Mouse (Mus musculus) liver, embryonic 14.5 days (tissue): ENCODE measurements around the gene Sec24a.

Source experiments
- CTCF ChIP-seq: IDR thresholded peaks from 2 replicates; pipeline ENCODE4 v1.5.1; 2016; ENCODE audit warnings: antibody characterized with exemption, low read depth, control low read depth
- EP300 ChIP-seq: IDR thresholded peaks from 2 replicates; pipeline ENCODE4 v1.6.1; 2016; ENCODE audit warnings: antibody characterized with exemption, low read depth

DNA sequence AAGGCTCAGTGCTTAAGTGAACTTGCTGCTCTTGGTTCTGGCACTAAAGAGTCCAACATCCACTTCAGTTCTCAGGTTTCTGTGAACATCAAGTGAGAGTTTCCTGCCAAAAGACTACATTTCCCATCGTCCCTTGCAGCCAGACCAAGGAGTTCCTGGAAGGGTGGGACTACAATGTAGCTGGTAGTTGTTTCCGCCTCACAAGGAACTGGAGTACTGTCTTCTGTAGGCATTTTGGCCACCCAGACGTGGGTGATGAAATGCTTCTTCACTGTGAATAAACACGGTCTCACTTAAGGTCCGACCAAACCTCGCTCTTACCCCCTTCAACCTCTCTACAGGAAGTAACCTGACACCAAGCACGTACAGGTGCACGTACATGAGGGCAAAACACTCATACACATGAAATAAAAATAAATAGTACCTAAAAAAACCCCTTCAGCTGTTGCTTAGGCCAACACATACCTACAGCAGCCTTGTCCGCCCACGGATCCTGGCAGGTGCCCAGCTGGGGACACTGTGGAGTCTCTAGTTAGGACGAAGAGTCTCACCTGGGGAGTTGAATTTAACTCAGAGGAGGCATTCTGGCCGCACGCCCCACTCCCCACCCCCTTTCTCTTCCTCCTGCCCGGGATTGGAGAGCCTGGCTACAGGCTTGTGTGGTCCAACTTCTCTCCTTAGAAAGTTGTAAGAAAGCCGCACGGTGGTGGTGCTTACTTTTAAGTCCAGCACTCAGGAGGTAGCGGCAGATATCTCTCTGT, 42.0 kb upstream of the Sec24a start:
- no peak for TF ChIP-seq CTCF
- TF ChIP-seq EP300: no peak
